Mouse (Mus musculus) myocyte (in vitro differentiated cells): ENCODE results near the gene Cog6.

Experiments
- E2F4 ChIP-seq: IDR thresholded peaks from one replicate; pipeline ENCODE4 v1.6.1; 2011; ENCODE audit warnings: mild to moderate bottlenecking, control low read depth, moderate library complexity; ENCODE audit not compliant: insufficient read depth
- MAX ChIP-seq: IDR thresholded peaks from one replicate; pipeline ENCODE4 v1.6.1; 2011; ENCODE audit warnings: low read depth, mild to moderate bottlenecking, control low read depth
- MYOG ChIP-seq, 3 experiments: IDR thresholded peaks; one replicate each; pipeline ENCODE4 v1.6.1; 2011; ENCODE audit warnings: control low read depth in 2 of 3, low read depth in 2 of 3, mild to moderate bottlenecking in 2 of 3; ENCODE audit not compliant: insufficient read length in 2 of 3, control insufficient read depth in 1 of 3, insufficient read depth in 1 of 3
- POLR2A ChIP-seq: IDR thresholded peaks from one replicate; pipeline ENCODE4 v1.6.1; 2011; ENCODE audit warnings: low read depth, mild to moderate bottlenecking, control low read depth, moderate library complexity; ENCODE audit not compliant: insufficient read length
- REST ChIP-seq: IDR thresholded peaks from one replicate; pipeline ENCODE4 v1.6.1; 2011; ENCODE audit warnings: mild to moderate bottlenecking, control low read depth, moderate library complexity; ENCODE audit not compliant: insufficient read depth, insufficient read length
- SRF ChIP-seq: IDR thresholded peaks from one replicate; pipeline ENCODE4 v1.6.1; 2011; ENCODE audit warnings: low read depth; ENCODE audit not compliant: control insufficient read depth, insufficient read length
- TCF3 ChIP-seq: IDR thresholded peaks from one replicate; pipeline ENCODE4 v1.6.1; 2011; ENCODE audit warnings: low read depth, control low read depth; ENCODE audit not compliant: insufficient read length
- USF1 ChIP-seq: IDR thresholded peaks from one replicate; pipeline ENCODE4 v1.6.1; 2011; ENCODE audit warnings: low read depth, mild to moderate bottlenecking, control low read depth, moderate library complexity

DNA sequence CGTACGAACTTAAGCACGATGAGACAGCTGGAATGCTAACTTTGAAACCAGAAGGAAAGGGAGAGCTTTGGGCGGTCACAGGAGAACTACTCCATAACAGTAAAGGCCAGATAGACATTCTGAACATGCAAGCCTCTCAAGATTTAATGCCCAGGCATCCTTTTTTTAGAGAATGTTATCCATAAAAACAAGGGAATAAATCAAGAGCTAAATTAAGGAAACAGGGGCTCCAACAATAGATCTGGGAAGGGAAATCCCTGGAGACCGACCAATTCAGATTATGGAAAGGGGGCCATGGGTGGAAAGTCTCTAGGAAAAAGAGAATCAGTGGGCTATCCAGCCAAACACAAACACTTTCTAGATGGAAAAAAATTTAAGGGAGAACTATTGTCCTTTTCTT lies 68.2 kb downstream of the Cog6 start:
- TF ChIP-seq USF1: no peak
- TF ChIP-seq E2F4: no peak
- TF ChIP-seq TCF3: no peak
- TF ChIP-seq POLR2A: no peak
- no peak for TF ChIP-seq MAX
- no peak for TF ChIP-seq REST
- TF ChIP-seq MYOG (IDR thresholded peaks at IDR 0.05; ENCODE audit: control insufficient read depth in 1 of 3, insufficient read depth in 1 of 3, insufficient read length in 2 of 3, low read depth in 2 of 3): no peak
- no peak for TF ChIP-seq SRF
